Mouse (Mus musculus) heart, embryonic 16.5 days (tissue): Measurements from ENCODE around the gene Arhgef1. TPM values are rescaled to one million over a fixed set of nuclear protein-coding genes. Genes with fewer than 3 reads are reported as not detected.

Source experiments
- ATAC-seq: fragments of 200-750 bp; cut with Nextera tagmentation; replicated peaks from 2 replicates; pipeline ENCODE4 v1.8.0; 2017; ENCODE audit warnings: moderate number of reproducible peaks; ENCODE audit not compliant: insufficient read depth, low FRiP score; ENCODE audit errors: extremely low read depth
- H3K27ac ChIP-seq: fragments of 300-500 bp; sonication (generic); 2 replicates; pipeline ENCODE4 v1.5.1; 2014; ENCODE audit warnings: mild to moderate bottlenecking, low read length, control low read depth, moderate library complexity
- H3K27me3 ChIP-seq: fragments of 300-500 bp; sonication (generic); 2 replicates; pipeline ENCODE4 v1.6.1; 2014; ENCODE audit warnings: low read length, mixed read lengths; ENCODE audit not compliant: control insufficient read depth, insufficient read depth
- H3K36me3 ChIP-seq: fragments of 300-500 bp; sonication (generic); 2 replicates; pipeline ENCODE4 v1.6.1; 2014; ENCODE audit not compliant: control insufficient read depth, insufficient read depth
- H3K4me1 ChIP-seq: fragments of 300-500 bp; sonication (generic); 2 replicates; pipeline ENCODE4 v1.6.1; 2014; ENCODE audit warnings: low read length, mixed read lengths; ENCODE audit not compliant: control insufficient read depth, insufficient read depth
- H3K4me2 ChIP-seq: fragments of 300-500 bp; sonication (generic); 2 replicates; pipeline ENCODE4 v1.6.1; 2014; ENCODE audit warnings: low read depth, mild to moderate bottlenecking, control low read depth, low read length
- H3K4me3 ChIP-seq: fragments of 300-500 bp; sonication (generic); 2 replicates; pipeline ENCODE4 v1.5.1; 2014; ENCODE audit warnings: mild to moderate bottlenecking, control low read depth, low read length
- H3K9ac ChIP-seq: fragments of 300-500 bp; sonication (generic); 2 replicates; pipeline ENCODE4 v1.6.1; 2014; ENCODE audit warnings: low read length, control low read depth
- H3K9me3 ChIP-seq: fragments of 300-500 bp; sonication (generic); replicated peaks from 2 replicates; pipeline ENCODE4 v1.6.1; 2016; ENCODE audit warnings: low read length; ENCODE audit not compliant: control insufficient read depth
- WGBS: fragments of 180-500 bp; shearing (Covaris S2); extraction: QIAGEN DNeasy Blood & Tissue Kit; methylation state at CpG from one replicate; pipeline ENCODE4 v1.1.7; 2014; 5-methylcytosine and 5-hydroxymethylcytosine counted together
- microRNA-seq: library from miRNA; unstranded; fragments of <30 nt; microRNA quantifications from one replicate; pipeline ENCODE4, GENCODE M21; 2017
- polyA plus RNA-seq: library from polyadenylated mRNA; unstranded; fragments of >200 nt; fragmentation: Nextera tagmentation; extraction: Ambion mirVana; gene quantifications from 2 replicates; pipeline ENCODE4 v1.2.1, GENCODE M21; 2015

The Arhgef1 gene
- polyA plus RNA-seq, 1 experiment from 2014 or later: 80.9 TPM

DNA sequence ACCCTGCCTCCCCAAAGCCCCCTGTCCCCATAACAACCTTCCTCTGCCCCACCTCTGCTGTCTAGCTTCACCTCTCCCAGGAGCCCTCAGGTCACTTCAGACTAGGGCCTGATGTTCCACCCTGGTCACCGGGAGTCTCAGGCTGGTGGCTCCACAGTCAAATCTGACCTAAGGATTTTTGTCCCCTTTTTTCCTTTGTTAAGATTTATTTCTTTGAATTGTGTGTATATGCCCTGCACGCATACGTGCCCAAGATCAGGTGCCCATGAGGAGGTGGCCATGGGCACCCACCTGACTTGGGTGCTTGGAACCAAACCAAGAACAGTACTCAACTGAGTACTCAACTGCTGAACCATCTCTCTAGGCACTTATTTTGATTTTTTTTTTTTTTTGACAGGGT lies 67.6 kb downstream of the Arhgef1 start:
- WGBS: 95% methylated on average over 3 of the region's 3 CpGs
- Histone ChIP-seq H3K9me3 (no peaks in the 10 kb centered on the region), H3K27ac (no peak overlapping the region), H3K4me2 (no peak overlapping the region), H3K9ac (no peak overlapping the region), H3K4me3 (no peak overlapping the region), H3K36me3 (peaks cover 8% of the 10 kb centered on the region), H3K4me1 (peaks cover 9% of the 10 kb centered on the region), H3K27me3 (no peaks in the 10 kb centered on the region)
- ATAC-seq: no peak

GRCm38 (mm10) chr7:24971261-24971971 lies 68.7 kb downstream of the Arhgef1 start:
- Histone ChIP-seq H3K9ac (peak overlapping the region; percentile 92), H3K27me3 (no peaks in the 10 kb centered on the region), H3K36me3 (peaks cover 8% of the 10 kb centered on the region), H3K4me2 (peak overlapping the region; percentile 76), H3K4me1 (peaks cover 9% of the 10 kb centered on the region), H3K27ac (peak overlapping the region; percentile 92), H3K4me3 (peak overlapping the region; percentile 88), H3K9me3 (no peaks in the 10 kb centered on the region)
- no peak; the same call in 1 of the 2 replicates for ATAC-seq
- 8% methylated on average over 19 of the region's 19 CpGs for WGBS

- Histone ChIP-seq H3K9ac (peak within 1 kb of the TSS; percentile 92), H3K4me3 (peak within 1 kb of the TSS; percentile 88), H3K4me2 (peak within 1 kb of the TSS; percentile 76), H3K36me3 (peaks cover 8% of the 10 kb centered on the region), H3K27ac (peak within 1 kb of the TSS; percentile 92), H3K27me3 (no peaks in the 10 kb centered on the region), H3K9me3 (no peaks in the 10 kb centered on the region), H3K4me1 (peaks cover 9% of the 10 kb centered on the region)
- peak; percentile 95 for ATAC-seq
- under 1% methylated on average over 45 of the region's 45 CpGs for WGBS
Measured at GRCm38 (mm10) chr7:24971972-24972893, 69.5 kb downstream of the Arhgef1 start, which contains the start of gene Rabac1. TSS of gene Rabac1 (minus strand) at chr7:24972754.

- no peak overlapping the region for H3K4me3 ChIP-seq
- H3K36me3 ChIP-seq: peaks cover 8% of the 10 kb centered on the region
- peaks cover 9% of the 10 kb centered on the region for H3K4me1 ChIP-seq
- ATAC-seq: no peak
- WGBS: 76% methylated on average over 4 of the region's 4 CpGs
- H3K4me2 ChIP-seq: peak overlapping the region; percentile 36; the same call in 1 of the 2 replicates
- no peak overlapping the region for H3K9ac ChIP-seq
- no peaks in the 10 kb centered on the region for H3K27me3 ChIP-seq
- no peaks in the 10 kb centered on the region for H3K9me3 ChIP-seq
- H3K27ac ChIP-seq: no peak overlapping the region
Measured at GRCm38 (mm10) chr7:24973208-24973607, 70.5 kb downstream of the Arhgef1 start.

- Histone ChIP-seq H3K4me1 (peaks cover 9% of the 10 kb centered on the region), H3K27ac (no peak overlapping the region), H3K4me3 (no peak overlapping the region), H3K4me2 (no peak overlapping the region), H3K9me3 (no peaks in the 10 kb centered on the region), H3K36me3 (peaks cover 8% of the 10 kb centered on the region), H3K9ac (no peak overlapping the region), H3K27me3 (no peaks in the 10 kb centered on the region)
- ATAC-seq: no peak
- WGBS: 60% methylated on average over 5 of the region's 5 CpGs
Measured at GRCm38 (mm10) chr7:24973902-24974301, 71.2 kb downstream of the Arhgef1 start.

GRCm38 (mm10) chr7:24974893-24975595 lies 72.3 kb downstream of the Arhgef1 start:
- H3K4me2 ChIP-seq: no peak overlapping the region
- H3K4me3 ChIP-seq: no peak overlapping the region
- 25% methylated on average over 9 of the region's 9 CpGs for WGBS
- no peak overlapping the region for H3K27ac ChIP-seq
- no peaks in the 10 kb centered on the region for H3K36me3 ChIP-seq
- ATAC-seq: no peak
- no peaks in the 10 kb centered on the region for H3K27me3 ChIP-seq
- H3K4me1 ChIP-seq: peaks cover 9% of the 10 kb centered on the region
- no peak overlapping the region for H3K9ac ChIP-seq
- no peaks in the 10 kb centered on the region for H3K9me3 ChIP-seq

Small RNAs within 50 kb of the gene (microRNA-seq; reads per million reads assigned to microRNA genes)
- gene Mir7046: 0.79 reads per million

Other genes starting within 250 kb of the Arhgef1 start
- not detected in 2 replicates for gene Tex101, start 226.2 kb upstream of the Arhgef1 start, polyA plus RNA-seq
- not detected in 2 replicates for gene BC049730, start 193.7 kb upstream of the Arhgef1 start, polyA plus RNA-seq
- gene Gm4763, start 176.0 kb upstream of the Arhgef1 start, polyA plus RNA-seq: not detected in 2 replicates
- gene Cd177, start 142.6 kb upstream of the Arhgef1 start, polyA plus RNA-seq: 0.25 and 0.30 TPM in 2 replicates
- 0.22 TPM in 1 of 2 replicates, not detected in the other for gene Ceacam10, start 125.7 kb upstream of the Arhgef1 start, polyA plus RNA-seq
- 4.7 and 20.8 TPM in 2 replicates for gene Gm9844, start 40.7 kb upstream of the Arhgef1 start, polyA plus RNA-seq
- gene Lypd4, start 33.0 kb upstream of the Arhgef1 start, polyA plus RNA-seq: not detected in 2 replicates
- not detected in 2 replicates for gene Dmrtc2, start 32.9 kb upstream of the Arhgef1 start, polyA plus RNA-seq
- gene Rps19, start 18.5 kb upstream of the Arhgef1 start, polyA plus RNA-seq: 1,139 and 1,152 TPM in 2 replicates
- gene Cd79a, start 5.5 kb upstream of the Arhgef1 start, polyA plus RNA-seq: 0.36 and 0.38 TPM in 2 replicates
- gene Gm4881, start 41.6 kb downstream of the Arhgef1 start, polyA plus RNA-seq: not detected in 2 replicates
- 270 and 275 TPM in 2 replicates for gene Rabac1, start 69.8 kb downstream of the Arhgef1 start, polyA plus RNA-seq
- gene Atp1a3, start 103.0 kb downstream of the Arhgef1 start, polyA plus RNA-seq: 0.32 and 0.66 TPM in 2 replicates
- 2.3 and 3.0 TPM in 2 replicates for gene Grik5, start 169.4 kb downstream of the Arhgef1 start, polyA plus RNA-seq
- 19.6 and 19.7 TPM in 2 replicates for gene Zfp574, start 169.7 kb downstream of the Arhgef1 start, polyA plus RNA-seq